Mouse (Mus musculus) lung, postnatal 0 days (tissue): Measurements from ENCODE around the gene Gstm4.

Experiments
- CTCF ChIP-seq: IDR thresholded peaks from 2 replicates; pipeline ENCODE4 v1.5.1; 2016; ENCODE audit warnings: antibody characterized with exemption, mild to moderate bottlenecking
- EP300 ChIP-seq: IDR thresholded peaks from 2 replicates; pipeline ENCODE4 v1.6.1; 2016; ENCODE audit warnings: antibody characterized with exemption, mild to moderate bottlenecking, control low read depth

- TF ChIP-seq CTCF, result no peak
- TF ChIP-seq EP300, result no peak
Measured at GRCm38 (mm10) chr3:108069231-108069870, 24.7 kb upstream of the Gstm4 start.
